Mouse (Mus musculus): Measurements from ENCODE around the gene Rgs3. TPM values are rescaled to one million over a fixed set of nuclear protein-coding genes. Genes with fewer than 3 reads are reported as not detected.
"Not testable (repeated sequence)": the region's sequence is repeated elsewhere in the genome, so short reads cannot be mapped to it uniquely, and the experiment has no call there.

The Rgs3 gene
- polyA plus RNA-seq, 1 experiment from 2014 or later, result 37.0 TPM

GRCm38 (mm10) chr4:62590878-62591277, 31.2 kb downstream of the Rgs3 start:
- Histone ChIP-seq H3K4me2 (no peak overlapping the region), H3K27ac (ENCODE audit: low read depth) (peak overlapping the region; percentile 33; the same call in 1 of the 2 replicates), H3K27me3 (ENCODE audit: insufficient read depth, low read length) (no peaks in the 10 kb centered on the region), H3K4me1 (ENCODE audit: insufficient read depth) (no peaks in the 10 kb centered on the region; the same call in 1 of the 2 replicates), H3K9me3 (ENCODE audit: low read depth, low read length) (no peaks in the 10 kb centered on the region), H3K36me3 (ENCODE audit: insufficient read depth) (no peaks in the 10 kb centered on the region), H3K9ac (no peak overlapping the region), H3K4me3 (ENCODE audit: low read depth, low read length) (no peak overlapping the region)
- ATAC-seq (ENCODE audit: insufficient read depth) (no peak; the same call in 1 of the 2 replicates), DNase-seq (peak; percentile 11)
- TF ChIP-seq CTCF (IDR thresholded peaks at IDR 0.05; ENCODE audit: low read depth), result no peak
- WGBS, result 84% methylated on average over 1 of the region's 1 CpGs

GRCm38 (mm10) chr4:62591326-62591725, 31.7 kb downstream of the Rgs3 start:
- peak overlapping the region; percentile 15; the same call in 1 of the 2 replicates for H3K4me2 ChIP-seq
- H3K36me3 ChIP-seq (ENCODE audit: insufficient read depth), result no peaks in the 10 kb centered on the region
- no peak overlapping the region for H3K4me3 ChIP-seq (ENCODE audit: low read depth, low read length)
- no peaks in the 10 kb centered on the region; the same call in 1 of the 2 replicates for H3K4me1 ChIP-seq (ENCODE audit: insufficient read depth)
- no peaks in the 10 kb centered on the region for H3K9me3 ChIP-seq (ENCODE audit: low read depth, low read length)
- peak; percentile 56; the same call in 1 of the 2 replicates for ATAC-seq (ENCODE audit: insufficient read depth)
- H3K9ac ChIP-seq, result no peak overlapping the region
- no peaks in the 10 kb centered on the region for H3K27me3 ChIP-seq (ENCODE audit: insufficient read depth, low read length)
- H3K27ac ChIP-seq (ENCODE audit: low read depth), result 0 out of 2 replicates have a peak overlapping the region, but pooled peaks have one; percentile 22
- no peak for TF ChIP-seq CTCF (IDR thresholded peaks at IDR 0.05; ENCODE audit: low read depth)
- WGBS, result 4% methylated on average over 11 of the region's 11 CpGs
- peak; percentile 78 for DNase-seq

GRCm38 (mm10) chr4:62593546-62594240, 34.0 kb downstream of the Rgs3 start:
- H3K4me1 ChIP-seq (ENCODE audit: insufficient read depth); H3K9ac ChIP-seq; H3K4me2 ChIP-seq; H3K9me3 ChIP-seq (ENCODE audit: low read depth, low read length); ATAC-seq (ENCODE audit: insufficient read depth); H3K36me3 ChIP-seq (ENCODE audit: insufficient read depth); H3K4me3 ChIP-seq (ENCODE audit: low read depth, low read length); H3K27ac ChIP-seq (ENCODE audit: low read depth); H3K27me3 ChIP-seq (ENCODE audit: insufficient read depth, low read length); DNase-seq: not testable (repeated sequence)
- WGBS, result 89% methylated on average over 24 of the region's 24 CpGs

DNA sequence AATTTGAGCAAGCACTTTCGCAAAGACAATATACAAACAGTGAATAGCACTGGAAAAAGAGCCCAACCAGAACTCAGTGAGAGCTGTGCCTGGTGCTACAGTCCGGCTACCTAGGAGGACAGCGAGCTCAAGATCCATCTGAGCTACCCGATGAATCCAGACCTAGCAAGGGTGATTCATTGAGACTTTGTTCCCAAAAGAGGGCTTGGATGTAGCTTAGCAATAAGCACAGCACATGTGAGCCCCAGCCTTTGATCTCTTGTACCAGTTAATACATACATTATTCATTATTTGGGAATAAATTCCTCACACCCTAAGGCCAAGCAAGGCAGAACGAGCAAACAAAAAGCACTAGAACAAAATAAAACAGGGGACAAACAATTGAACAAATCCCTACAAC, 34.8 kb downstream of the Rgs3 start:
- no peak for ATAC-seq (ENCODE audit: insufficient read depth)
- Histone ChIP-seq H3K4me1 (ENCODE audit: insufficient read depth) (no peaks in the 10 kb centered on the region; the same call in 1 of the 2 replicates), H3K4me3 (ENCODE audit: low read depth, low read length) (no peak overlapping the region), H3K36me3 (ENCODE audit: insufficient read depth) (no peaks in the 10 kb centered on the region), H3K27me3 (ENCODE audit: insufficient read depth, low read length) (no peaks in the 10 kb centered on the region), H3K9ac (no peak overlapping the region), H3K9me3 (ENCODE audit: low read depth, low read length) (no peaks in the 10 kb centered on the region), H3K27ac (ENCODE audit: low read depth) (no peak overlapping the region), H3K4me2 (no peak overlapping the region)
- TF ChIP-seq CTCF (IDR thresholded peaks at IDR 0.05; ENCODE audit: low read depth), result no peak
- DNase-seq, result no peak
- WGBS, result 72% methylated on average over 5 of the region's 5 CpGs

DNA sequence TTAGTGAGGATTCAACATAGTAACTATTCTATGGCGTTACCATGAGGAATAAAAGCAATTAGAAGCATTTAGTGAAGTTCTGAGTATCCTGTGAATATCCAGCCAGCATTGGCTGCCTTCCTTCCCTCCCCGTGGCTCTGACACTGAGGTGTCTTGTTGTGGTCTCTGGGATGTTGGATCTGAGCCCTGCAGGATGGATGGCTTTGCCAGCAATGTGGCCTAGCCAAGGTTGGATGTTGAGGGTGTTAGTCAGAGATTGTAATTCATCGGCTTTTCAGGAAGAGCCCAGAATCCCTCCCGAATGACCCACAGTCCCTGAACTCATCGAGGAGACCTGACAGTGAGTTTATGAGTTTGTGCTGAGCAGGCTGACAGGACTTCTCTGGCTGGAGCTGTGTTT, 36.4 kb downstream of the Rgs3 start:
- no peak overlapping the region for H3K4me3 ChIP-seq (ENCODE audit: low read depth, low read length)
- 63% methylated on average over 5 of the region's 5 CpGs for WGBS
- no peaks in the 10 kb centered on the region for H3K4me1 ChIP-seq (ENCODE audit: insufficient read depth)
- DNase-seq (no peak), ATAC-seq (ENCODE audit: insufficient read depth) (no peak)
- H3K27me3 ChIP-seq (ENCODE audit: insufficient read depth, low read length), result no peaks in the 10 kb centered on the region
- TF ChIP-seq CTCF (IDR thresholded peaks at IDR 0.05; ENCODE audit: low read depth), result no peak
- H3K9me3 ChIP-seq (ENCODE audit: low read depth, low read length), result no peaks in the 10 kb centered on the region
- H3K36me3 ChIP-seq (ENCODE audit: insufficient read depth), result no peaks in the 10 kb centered on the region
- H3K9ac ChIP-seq, result no peak overlapping the region
- no peak overlapping the region for H3K4me2 ChIP-seq
- no peak overlapping the region for H3K27ac ChIP-seq (ENCODE audit: low read depth)

DNA sequence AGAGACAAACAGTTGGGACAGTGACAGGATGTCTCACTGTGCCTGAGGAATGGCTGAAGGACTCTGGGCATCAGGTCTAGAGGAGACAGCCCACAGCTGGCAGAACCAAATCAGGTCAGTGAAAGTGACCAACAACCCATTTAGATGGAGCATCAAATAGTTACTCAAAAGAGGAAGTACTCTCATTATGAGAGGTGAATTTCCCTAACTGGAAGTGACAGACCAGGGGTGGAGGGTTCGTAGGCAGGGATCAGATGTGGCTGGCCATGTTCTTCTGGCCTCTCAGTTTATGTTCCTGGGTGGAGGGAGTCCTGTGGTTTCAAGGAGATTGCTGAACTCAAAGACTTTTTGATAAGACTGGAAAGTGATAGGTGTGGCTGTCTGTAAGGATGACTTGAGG, 40.9 kb downstream of the Rgs3 start:
- WGBS, result 70% methylated on average over 1 of the region's 1 CpGs
- no peak overlapping the region for H3K27ac ChIP-seq (ENCODE audit: low read depth)
- no peak overlapping the region for H3K9ac ChIP-seq
- H3K9me3 ChIP-seq (ENCODE audit: low read depth, low read length), result no peaks in the 10 kb centered on the region
- DNase-seq (no peak), ATAC-seq (ENCODE audit: insufficient read depth) (no peak)
- no peak for TF ChIP-seq CTCF (IDR thresholded peaks at IDR 0.05; ENCODE audit: low read depth)
- H3K27me3 ChIP-seq (ENCODE audit: insufficient read depth, low read length), result no peaks in the 10 kb centered on the region
- no peak overlapping the region for H3K4me3 ChIP-seq (ENCODE audit: low read depth, low read length)
- H3K4me2 ChIP-seq, result no peak overlapping the region
- H3K36me3 ChIP-seq (ENCODE audit: insufficient read depth), result no peaks in the 10 kb centered on the region
- no peaks in the 10 kb centered on the region for H3K4me1 ChIP-seq (ENCODE audit: insufficient read depth)

- ATAC-seq (ENCODE audit: insufficient read depth), result no peak
- Histone ChIP-seq H3K9ac (no peak overlapping the region), H3K27me3 (ENCODE audit: insufficient read depth, low read length) (no peaks in the 10 kb centered on the region), H3K4me2 (no peak overlapping the region), H3K27ac (ENCODE audit: low read depth) (no peak overlapping the region), H3K36me3 (ENCODE audit: insufficient read depth) (no peaks in the 10 kb centered on the region), H3K4me3 (ENCODE audit: low read depth, low read length) (no peak overlapping the region), H3K9me3 (ENCODE audit: low read depth, low read length) (no peaks in the 10 kb centered on the region), H3K4me1 (ENCODE audit: insufficient read depth) (0 out of 2 replicates have a peak, but pooled peaks cover 2% of the 10 kb centered on the region)
- TF ChIP-seq CTCF (IDR thresholded peaks at IDR 0.05; ENCODE audit: low read depth), result no peak
- DNase-seq, result no peak
- 80% methylated on average over 4 of the region's 4 CpGs for WGBS
Measured at GRCm38 (mm10) chr4:62603607-62604006, 44.0 kb downstream of the Rgs3 start.

Measured in lung, embryonic 14.5 days (tissue).